Comparison of ENCODE assay signal across 24 mouse cellular contexts in the genomic region with DNA sequence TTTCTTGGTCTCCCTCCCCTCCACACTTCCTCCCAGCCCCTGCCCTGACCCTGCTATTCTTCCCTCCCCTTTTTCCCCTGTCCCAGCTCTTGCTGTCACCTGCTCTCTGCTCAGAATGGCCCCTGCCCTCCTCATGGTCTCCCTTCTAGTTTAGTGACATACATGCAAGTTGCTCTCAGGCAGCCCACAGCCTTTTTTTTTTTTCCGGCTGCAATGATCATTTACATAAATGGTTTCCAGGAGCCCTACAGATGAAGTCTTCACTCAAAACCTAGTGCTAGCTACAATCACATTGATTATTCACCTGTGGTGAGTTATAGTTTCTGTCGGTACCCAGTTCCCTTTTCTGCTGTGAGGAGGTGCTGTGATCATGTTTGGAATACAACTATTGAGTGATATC. TPM values are rescaled to one million over a fixed set of nuclear protein-coding genes. Genes with fewer than 3 reads are reported as not detected.
"Had no signal": no experiment of that assay in that cellular context is flagged by ENCODE, and none has a peak within 500 bp of the region (broad histone marks: within the 10 kb centered on the region; RNA-seq: fewer than 3 reads in every experiment).

No protein-coding gene starts in this region.

- H3K36me3 ChIP-seq: neural tube, embryonic 13.5 days; neural tube, embryonic 15.5 days; stomach, embryonic 15.5 days had no signal

- H3K9ac ChIP-seq: neural tube, embryonic 13.5 days; neural tube, embryonic 15.5 days; stomach, embryonic 15.5 days had no signal

- H3K27ac ChIP-seq: neural tube, embryonic 13.5 days; neural tube, embryonic 15.5 days; stomach, embryonic 15.5 days; stomach, postnatal 0 days had no signal

- H3K4me3 ChIP-seq: neural tube, embryonic 13.5 days; neural tube, embryonic 15.5 days; stomach, embryonic 15.5 days had no signal

- H3K4me1 ChIP-seq: neural tube, embryonic 13.5 days; neural tube, embryonic 15.5 days; stomach, embryonic 15.5 days had no signal

- H3K27me3 ChIP-seq: neural tube, embryonic 13.5 days; neural tube, embryonic 15.5 days; stomach, embryonic 15.5 days had no signal

- H3K4me2 ChIP-seq: neural tube, embryonic 13.5 days; neural tube, embryonic 15.5 days; stomach, embryonic 15.5 days had no signal

- DNase-seq: retina, postnatal 1 day; right cerebral cortex, adult 18-20 months; right cerebral cortex, postnatal 14 days; right cerebral cortex, postnatal 25 days; right cerebral cortex, postnatal 4 days; spleen, adult 18-20 months; thymus, adult 18-20 months; thymus, adult 2 months; thymus, postnatal 14 days; thymus, postnatal 25 days; thymus, postnatal 36 days; thymus, postnatal 4 days had no signal

- H3K9me3 ChIP-seq: neural tube, embryonic 13.5 days; neural tube, embryonic 15.5 days; stomach, embryonic 15.5 days had no signal

RNA-seq across cellular contexts. Expression of a gene that starts 8.7 kb away (rescaled TPM):
- total RNA-seq: neutrophil, adult 5-6 weeks had no signal
- polyA plus RNA-seq: small intestine, adult 2 months had no signal

RNA-seq across cellular contexts. Expression of a gene that starts 32.7 kb away (rescaled TPM):
- total RNA-seq: neutrophil, adult 5-6 weeks had no signal
- polyA plus RNA-seq: neural tube, embryonic 13.5 days; neural tube, embryonic 14.5 days; neural tube, embryonic 15.5 days; small intestine, adult 2 months; spleen, adult 2 months; stomach, embryonic 14.5 days; stomach, embryonic 15.5 days; stomach, embryonic 16.5 days; stomach, postnatal 0 days; thymus, adult 2 months; thymus, postnatal 0 days; urinary bladder, adult 2 months had no signal
